8 mouse cellular contexts compared by ENCODE assay signal in genomic region chr5:147945000-147945666, GRCm38 (mm10). TPM values are rescaled to one million over a fixed set of nuclear protein-coding genes. Genes with fewer than 3 reads are reported as not detected.
A peak's percentile ranks its signal among the peaks of the same experiment; 100 is the strongest.
DNase-seq lines count a peak whose midpoint lies in the region; ATAC-seq lines count a peak whose summit lies in the region.

No protein-coding gene starts in this region.

- peak; percentile 3 for DNase-seq in gastrocnemius, adult 18-20 months (ENCODE audit: low spot score)
- DNase-seq in gastrocnemius, adult 8-10 months (ENCODE audit: low spot score in 2 of 2) = no peak
- DNase-seq in retina, postnatal 1 day = peak; percentile 59
- DNase-seq in retina, embryonic 14.5 days (ENCODE audit: low spot score) = no peak
- DNase-seq in embryo, embryonic 9.5 days (ENCODE audit: extremely low spot score) = peak; percentile 24
- no peak for DNase-seq in gastrocnemius, postnatal 10 days

- ATAC-seq in megakaryocyte-erythroid progenitor cell, adult 5-6 weeks (replicated peaks; ENCODE audit: low FRiP score, low TSS enrichment, poor library complexity, severe bottlenecking) = peak; percentile 90
- ATAC-seq in erythroblast, adult 5-6 weeks (replicated peaks; ENCODE audit: low FRiP score, poor library complexity, severe bottlenecking) = no peak

RNA-seq across cellular contexts. Expression of gene Mtus2, which starts 12.0 kb away (rescaled TPM):
- total RNA-seq in gastrocnemius, adult 18-20 months (2021) = under 1 TPM in 1 of 2 experiments, not detected in 1; 0.09 TPM
- total RNA-seq in gastrocnemius, adult 8-10 months (2022) = under 1 TPM in 2 of 4 experiments, not detected in 2; 0.07 to 0.31 TPM
- 0.27 and 1.5 TPM in 2 replicates for total RNA-seq in megakaryocyte-erythroid progenitor cell, adult 5-6 weeks (2014; fragmentation: Nextera tagmentation)
- 0.65 and 1.8 TPM in 2 replicates for total RNA-seq in megakaryocyte-erythroid progenitor cell, adult 5-6 weeks (2017)
- total RNA-seq in erythroblast, adult 5-6 weeks (2015; ENCODE audit: low replicate concordance) = 2.3 and 5.4 TPM in 2 replicates
- total RNA-seq in erythroblast, adult 5-6 weeks (2017; ENCODE audit: low replicate concordance) = not detected in 2 replicates
- under 1 TPM; 0.49 to 0.77 TPM for total RNA-seq in gastrocnemius, postnatal 10 days (2021)

RNA-seq across cellular contexts. Expression of gene Slc46a3, which starts 50.5 kb away (rescaled TPM):
- 10 to 100 TPM; 10.3 to 10.8 TPM for total RNA-seq in gastrocnemius, adult 18-20 months (2021)
- 10 to 100 TPM in 2 of 4 experiments, 1 to 10 TPM in 2; 7.3 to 12.0 (median 9.9) TPM for total RNA-seq in gastrocnemius, adult 8-10 months (2022)
- total RNA-seq in megakaryocyte-erythroid progenitor cell, adult 5-6 weeks (2014; fragmentation: Nextera tagmentation) = 23.9 and 24.2 TPM in 2 replicates
- 13.8 and 16.7 TPM in 2 replicates for total RNA-seq in megakaryocyte-erythroid progenitor cell, adult 5-6 weeks (2017)
- 15.0 and 19.6 TPM in 2 replicates for total RNA-seq in erythroblast, adult 5-6 weeks (2015; ENCODE audit: low replicate concordance)
- 8.2 and 16.5 TPM in 2 replicates for total RNA-seq in erythroblast, adult 5-6 weeks (2017; ENCODE audit: low replicate concordance)
- total RNA-seq in gastrocnemius, postnatal 10 days (2021) = 1 to 10 TPM; 3.7 to 4.2 TPM

Comparison
In these comparisons a context has a peak if more than half of its experiments do, and no peak if none do; other contexts are left out.
1. DNase-seq: peak in gastrocnemius, adult 18-20 months (single experiment), retina, postnatal 1 day (single experiment) and embryo, embryonic 9.5 days (single experiment); none in gastrocnemius, adult 8-10 months (0 of 2), retina, embryonic 14.5 days (single experiment) and gastrocnemius, postnatal 10 days (single experiment).